Comparison of ENCODE assay signal across 23 mouse cellular contexts in the genomic region with DNA sequence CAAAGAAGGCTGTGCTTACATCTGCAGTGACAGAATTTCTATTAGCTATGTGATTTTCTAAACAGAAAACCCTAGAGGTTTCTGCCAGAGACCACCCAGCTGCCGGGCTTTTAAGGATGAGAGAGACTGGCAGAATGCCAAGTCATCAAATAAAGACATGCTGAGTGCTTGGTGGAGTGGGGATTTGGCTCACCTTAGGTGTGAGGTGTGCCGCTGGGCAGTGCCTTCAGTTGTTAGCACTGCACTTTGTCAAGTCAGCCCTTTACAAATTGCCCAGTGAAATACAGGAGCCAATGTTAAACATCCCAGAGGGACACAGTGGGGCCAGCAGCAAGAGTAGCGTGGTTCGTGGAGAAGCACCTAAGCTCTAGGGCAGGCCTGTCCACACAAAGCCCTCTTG.
DNase-seq lines count a peak whose midpoint lies in the region; ATAC-seq lines count a peak whose summit lies in the region.
"Had no signal": no experiment of that assay in that cellular context is flagged by ENCODE, and none has a peak within 500 bp of the region (broad histone marks: within the 10 kb centered on the region; RNA-seq: fewer than 3 reads in every experiment).

No protein-coding gene starts in this region.

- DNase-seq in embryo, embryonic 11 days = peak; percentile 10
- DNase-seq in embryo, embryonic 9.5 days (ENCODE audit: extremely low spot score) = no peak
- DNase-seq in left cerebral cortex, postnatal 4 days = peak; percentile 21
- DNase-seq in left cerebral cortex, adult 8-10 months (ENCODE audit: low spot score in 2 of 2) = no peak
- no peak for DNase-seq in heart, adult 8-10 months (ENCODE audit: low spot score)
- no peak for DNase-seq in thymus, postnatal 36 days
- DNase-seq: cerebellum, adult 11-12 months; heart, postnatal 14 days; kidney, adult 2 months; kidney, postnatal 14 days; layer of hippocampus, adult 9-11 months; liver; liver, postnatal 0 days; right cerebral cortex, adult 18-20 months; thymus, postnatal 4 days had no signal

- no peaks in the 10 kb centered on the region for H3K9me3 ChIP-seq in neural tube, embryonic 13.5 days
- H3K9me3 ChIP-seq in neural tube, embryonic 15.5 days (replicated peaks) = no peaks in the 10 kb centered on the region
- H3K9me3 ChIP-seq: embryonic facial prominence, embryonic 13.5 days; forebrain, embryonic 10.5 days; megakaryocyte, embryonic 14.5 days had no signal

- H3K27ac ChIP-seq in neural tube, embryonic 13.5 days (replicated peaks) = peak overlapping the region; percentile 56
- no peak overlapping the region for H3K27ac ChIP-seq in neural tube, embryonic 15.5 days (replicated peaks)
- H3K27ac ChIP-seq: embryonic facial prominence, embryonic 13.5 days; forebrain, embryonic 10.5 days; hindbrain, embryonic 14.5 days had no signal

- ATAC-seq in neural tube, embryonic 13.5 days (ENCODE audit: low read depth) = no peak
- ATAC-seq in neural tube, embryonic 15.5 days (ENCODE audit: low FRiP score) = no peak
- ATAC-seq: liver, postnatal 0 days had no signal

- intact Hi-C loops in left cerebral cortex, postnatal 4 days (cut with DNase I) = no loop called here

- no peak overlapping the region for H3K4me2 ChIP-seq in neural tube, embryonic 13.5 days
- H3K4me2 ChIP-seq in neural tube, embryonic 15.5 days = no peak overlapping the region
- H3K4me2 ChIP-seq: embryonic facial prominence, embryonic 13.5 days; heart, embryonic 11.5 days; hindbrain, embryonic 14.5 days had no signal

- H3K36me3 ChIP-seq in neural tube, embryonic 13.5 days = peaks cover 37% of the 10 kb centered on the region
- H3K36me3 ChIP-seq in neural tube, embryonic 15.5 days = peaks cover 32% of the 10 kb centered on the region

- H3K4me3 ChIP-seq in neural tube, embryonic 13.5 days = no peak overlapping the region
- H3K4me3 ChIP-seq in neural tube, embryonic 15.5 days (replicated peaks) = no peak overlapping the region
- H3K4me3 ChIP-seq: embryonic facial prominence, embryonic 13.5 days; forebrain, embryonic 10.5 days; megakaryocyte, embryonic 14.5 days had no signal

- WGBS in neural tube, embryonic 13.5 days = 49% methylated on average over 4 of the region's 4 CpGs
- WGBS in neural tube, embryonic 15.5 days = 39% methylated on average over 4 of the region's 4 CpGs

- H3K4me1 ChIP-seq in neural tube, embryonic 13.5 days (replicated peaks) = peaks cover 10% of the 10 kb centered on the region; the same call in 1 of the 2 replicates
- peaks cover 4% of the 10 kb centered on the region; the same call in 1 of the 2 replicates for H3K4me1 ChIP-seq in neural tube, embryonic 15.5 days
- H3K4me1 ChIP-seq: forebrain, embryonic 10.5 days; megakaryocyte, embryonic 14.5 days had no signal

- H3K27me3 ChIP-seq in neural tube, embryonic 13.5 days = no peaks in the 10 kb centered on the region
- no peaks in the 10 kb centered on the region for H3K27me3 ChIP-seq in neural tube, embryonic 15.5 days (replicated peaks)
- H3K27me3 ChIP-seq: CH12.LX; embryonic facial prominence, embryonic 13.5 days; megakaryocyte, embryonic 14.5 days had no signal

- H3K9ac ChIP-seq in neural tube, embryonic 13.5 days = no peak overlapping the region
- H3K9ac ChIP-seq in neural tube, embryonic 15.5 days (replicated peaks) = no peak overlapping the region
- H3K9ac ChIP-seq: embryonic facial prominence, embryonic 13.5 days; hindbrain, embryonic 14.5 days; liver, postnatal 0 days had no signal

Comparison
In these comparisons a context has a peak if more than half of its experiments do, and no peak if none do; other contexts are left out.
1. DNase-seq: peak in embryo, embryonic 11 days (single experiment) and left cerebral cortex, postnatal 4 days (single experiment); none in embryo, embryonic 9.5 days (single experiment), left cerebral cortex, adult 8-10 months (0 of 2), heart, adult 8-10 months (single experiment) and thymus, postnatal 36 days (0 of 2).